Mouse (Mus musculus): ENCODE data around the gene Sirpa. TPM values are rescaled to one million over a fixed set of nuclear protein-coding genes. Genes with fewer than 3 reads are reported as not detected.

The Sirpa gene
- total RNA-seq (2014; rRNA removed): 94.1 and 118 TPM in 2 replicates
- 41.4 and 61.8 TPM in 2 replicates for polyA plus RNA-seq (2015; fragmentation: Nextera tagmentation; extraction: Ambion mirVana)

DNA sequence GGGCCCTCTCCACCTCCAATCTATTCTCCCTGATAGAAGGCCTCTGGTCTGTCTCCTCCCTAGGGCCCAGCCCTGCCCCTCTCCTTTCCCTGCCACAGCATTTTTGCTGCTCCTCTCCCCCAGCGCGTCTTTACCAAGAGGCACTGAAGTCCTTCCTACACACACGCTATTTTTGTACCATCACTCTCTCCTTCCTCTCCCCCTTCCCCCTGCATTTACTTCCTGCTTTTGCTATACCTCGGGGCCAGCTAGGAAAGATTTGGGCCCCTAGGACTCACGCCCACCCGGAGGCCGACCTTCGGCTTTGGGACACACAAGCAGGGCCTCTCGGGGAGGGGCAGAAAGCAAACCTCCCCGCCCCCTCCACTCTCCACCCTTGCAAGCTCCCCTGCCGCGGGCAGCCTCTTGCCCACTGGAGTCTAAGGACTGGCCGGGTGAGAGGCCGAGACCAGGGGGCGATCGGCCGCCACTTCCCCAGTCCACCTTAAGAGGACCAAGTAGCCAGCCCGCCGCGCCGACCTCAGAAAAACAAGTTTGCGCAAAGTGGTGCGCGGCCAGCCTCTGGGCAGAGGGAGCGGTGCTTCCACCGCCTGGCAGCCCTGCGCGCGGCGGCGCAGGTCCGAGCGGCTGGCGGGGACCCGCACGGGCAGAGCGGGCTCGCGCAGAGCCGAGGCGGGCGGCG, at the start of gene Sirpa:
Sirpa (plus strand) TSS at position 377 of the 682 bp plus-strand sequence.
- ATAC-seq (peak; percentile 88), DNase-seq (no peak)
- H3K4me2 ChIP-seq (ENCODE audit: low read depth): peak within 1 kb of the TSS; percentile 96
- H3K9ac ChIP-seq: peak within 1 kb of the TSS; percentile 87
- H3K4me3 ChIP-seq (ENCODE audit: low read depth, low read length): peak within 1 kb of the TSS; percentile 78
- H3K4me1 ChIP-seq (ENCODE audit: insufficient read depth): peaks cover 14% of the 10 kb centered on the region; the same call in 1 of the 2 replicates
- peak within 1 kb of the TSS; percentile 87 for H3K27ac ChIP-seq (ENCODE audit: low read depth, low read length)
- WGBS: 2% methylated on average over 43 of the region's 43 CpGs
- H3K27me3 ChIP-seq (ENCODE audit: insufficient read depth, low read length): no peaks in the 10 kb centered on the region
- TF ChIP-seq CTCF (IDR thresholded peaks at IDR 0.05; ENCODE audit: low read depth): 0 out of 2 replicates have a peak, but pooled peaks have one; percentile 21
- no peaks in the 10 kb centered on the region for H3K36me3 ChIP-seq (ENCODE audit: insufficient read depth)
- H3K9me3 ChIP-seq (ENCODE audit: low read length): no peaks in the 10 kb centered on the region

DNA sequence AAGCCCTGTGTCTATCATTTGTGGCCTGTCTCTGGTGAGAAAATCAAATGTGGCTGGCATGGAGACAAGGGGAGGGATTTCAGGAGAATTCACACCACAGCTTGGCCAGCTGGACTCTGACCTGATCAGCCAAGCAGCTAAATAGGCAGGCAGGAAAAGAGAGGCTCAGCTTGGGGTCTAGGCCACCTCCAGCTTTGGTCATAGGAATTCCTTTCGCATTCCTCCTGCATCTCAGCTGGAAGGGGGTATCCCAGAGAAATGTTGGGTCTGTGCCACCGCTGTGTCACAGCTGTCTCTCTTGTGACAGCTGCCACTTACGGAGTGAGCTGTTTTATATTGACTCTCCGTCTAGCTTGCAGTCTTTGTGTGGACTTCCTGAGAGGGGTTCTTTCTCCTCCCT, 48.2 kb upstream of the Sirpa start:
- no peak overlapping the region for H3K9ac ChIP-seq
- no peaks in the 10 kb centered on the region for H3K27me3 ChIP-seq (ENCODE audit: insufficient read depth, low read length)
- H3K4me2 ChIP-seq (ENCODE audit: low read depth): no peak overlapping the region
- no peak for TF ChIP-seq CTCF (IDR thresholded peaks at IDR 0.05; ENCODE audit: low read depth)
- H3K4me3 ChIP-seq (ENCODE audit: low read depth, low read length): no peak overlapping the region
- peak; percentile 24 for DNase-seq
- H3K27ac ChIP-seq (ENCODE audit: low read depth, low read length): no peak overlapping the region
- H3K9me3 ChIP-seq (ENCODE audit: low read length): no peaks in the 10 kb centered on the region
- ATAC-seq: no peak
- no peaks in the 10 kb centered on the region for H3K4me1 ChIP-seq (ENCODE audit: insufficient read depth)
- no peaks in the 10 kb centered on the region for H3K36me3 ChIP-seq (ENCODE audit: insufficient read depth)
- WGBS: 20% methylated on average over 4 of the region's 4 CpGs

DNA sequence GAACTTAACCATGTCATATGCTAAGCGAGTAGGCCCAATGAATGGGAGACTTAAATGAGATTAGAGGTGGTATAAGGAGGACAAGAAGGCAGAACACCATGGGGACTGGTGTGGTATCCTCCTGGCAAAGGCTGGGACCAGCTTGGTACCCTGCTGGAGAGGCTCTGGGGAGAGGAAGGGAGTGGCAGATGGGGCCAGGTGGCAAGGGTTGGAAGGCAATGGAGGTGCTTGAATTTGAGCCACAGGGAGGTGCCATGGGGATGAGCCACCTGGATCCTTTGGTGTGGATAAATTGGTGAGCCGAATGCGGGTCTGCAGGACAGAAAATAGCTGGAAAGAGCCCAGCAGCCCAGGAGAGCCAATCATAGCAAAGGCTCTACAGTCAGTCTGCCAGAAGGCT, 47.7 kb upstream of the Sirpa start:
- Histone ChIP-seq H3K36me3 (ENCODE audit: insufficient read depth) (no peaks in the 10 kb centered on the region), H3K9ac (no peak overlapping the region), H3K4me2 (ENCODE audit: low read depth) (no peak overlapping the region), H3K27ac (ENCODE audit: low read depth, low read length) (no peak overlapping the region), H3K9me3 (ENCODE audit: low read length) (no peaks in the 10 kb centered on the region), H3K4me1 (ENCODE audit: insufficient read depth) (no peaks in the 10 kb centered on the region), H3K27me3 (ENCODE audit: insufficient read depth, low read length) (no peaks in the 10 kb centered on the region), H3K4me3 (ENCODE audit: low read depth, low read length) (no peak overlapping the region)
- ATAC-seq (no peak), DNase-seq (no peak)
- no peak for TF ChIP-seq CTCF (IDR thresholded peaks at IDR 0.05; ENCODE audit: low read depth)
- 37% methylated on average over 3 of the region's 3 CpGs for WGBS

- ATAC-seq (no peak), DNase-seq (no peak)
- H3K36me3 ChIP-seq (ENCODE audit: insufficient read depth): no peaks in the 10 kb centered on the region
- no peak for TF ChIP-seq CTCF (IDR thresholded peaks at IDR 0.05; ENCODE audit: low read depth)
- no peak overlapping the region for H3K27ac ChIP-seq (ENCODE audit: low read depth, low read length)
- WGBS: 66% methylated on average over 7 of the region's 7 CpGs
- H3K27me3 ChIP-seq (ENCODE audit: insufficient read depth, low read length): no peaks in the 10 kb centered on the region
- H3K4me3 ChIP-seq (ENCODE audit: low read depth, low read length): no peak overlapping the region
- H3K9me3 ChIP-seq (ENCODE audit: low read length): no peaks in the 10 kb centered on the region
- no peaks in the 10 kb centered on the region for H3K4me1 ChIP-seq (ENCODE audit: insufficient read depth)
- no peak overlapping the region for H3K9ac ChIP-seq
- H3K4me2 ChIP-seq (ENCODE audit: low read depth): no peak overlapping the region
Measured at GRCm38 (mm10) chr2:129545596-129545995, 47.0 kb upstream of the Sirpa start.

- 61% methylated on average over 3 of the region's 3 CpGs for WGBS
- no peak for TF ChIP-seq CTCF (IDR thresholded peaks at IDR 0.05; ENCODE audit: low read depth)
- no peaks in the 10 kb centered on the region for H3K4me1 ChIP-seq (ENCODE audit: insufficient read depth)
- no peaks in the 10 kb centered on the region for H3K27me3 ChIP-seq (ENCODE audit: insufficient read depth, low read length)
- H3K4me3 ChIP-seq (ENCODE audit: low read depth, low read length): no peak overlapping the region
- H3K9me3 ChIP-seq (ENCODE audit: low read length): no peaks in the 10 kb centered on the region
- no peak overlapping the region for H3K9ac ChIP-seq
- H3K36me3 ChIP-seq (ENCODE audit: insufficient read depth): no peaks in the 10 kb centered on the region
- no peak overlapping the region for H3K4me2 ChIP-seq (ENCODE audit: low read depth)
- ATAC-seq: no peak
- H3K27ac ChIP-seq (ENCODE audit: low read depth, low read length): no peak overlapping the region
- DNase-seq: no peak
Measured at GRCm38 (mm10) chr2:129546772-129547171, 45.9 kb upstream of the Sirpa start.

DNA sequence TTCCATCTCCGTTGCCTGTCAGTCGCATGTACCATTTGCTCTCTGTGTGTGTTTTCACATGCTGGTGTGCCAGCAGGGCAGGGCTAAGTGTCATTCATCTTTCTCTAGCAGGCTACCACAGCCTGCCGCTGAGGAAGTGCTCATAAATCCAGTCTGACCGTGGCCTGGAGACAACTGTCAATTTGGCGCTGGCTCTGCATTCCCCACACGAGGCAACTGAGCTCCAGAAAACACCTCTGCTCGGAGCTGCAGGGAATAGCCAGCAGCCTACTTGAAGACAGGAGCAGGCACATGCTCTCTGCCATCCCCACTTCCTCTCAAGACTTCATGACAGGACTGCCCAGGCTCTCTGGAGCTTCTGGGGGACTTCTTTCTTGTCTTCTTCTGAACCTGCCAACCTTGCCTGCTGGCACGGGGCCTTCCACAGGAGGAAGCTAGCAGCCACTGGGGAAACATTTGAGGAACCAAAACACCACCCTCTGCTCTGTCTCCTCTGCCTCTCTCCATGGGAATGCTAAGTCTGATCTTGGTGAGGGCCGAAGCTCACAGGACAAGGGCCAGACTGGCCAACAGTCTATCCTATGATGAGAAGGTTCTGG, 43.0 kb upstream of the Sirpa start:
- Histone ChIP-seq H3K36me3 (ENCODE audit: insufficient read depth) (no peaks in the 10 kb centered on the region), H3K9me3 (ENCODE audit: low read length) (no peaks in the 10 kb centered on the region), H3K4me1 (ENCODE audit: insufficient read depth) (no peaks in the 10 kb centered on the region), H3K4me3 (ENCODE audit: low read depth, low read length) (no peak overlapping the region), H3K9ac (no peak overlapping the region), H3K27ac (ENCODE audit: low read depth, low read length) (no peak overlapping the region), H3K27me3 (ENCODE audit: insufficient read depth, low read length) (no peaks in the 10 kb centered on the region), H3K4me2 (ENCODE audit: low read depth) (no peak overlapping the region)
- no peak for TF ChIP-seq CTCF (IDR thresholded peaks at IDR 0.05; ENCODE audit: low read depth)
- 67% methylated on average over 9 of the region's 9 CpGs for WGBS
- no peak for DNase-seq
- ATAC-seq: no peak

DNA sequence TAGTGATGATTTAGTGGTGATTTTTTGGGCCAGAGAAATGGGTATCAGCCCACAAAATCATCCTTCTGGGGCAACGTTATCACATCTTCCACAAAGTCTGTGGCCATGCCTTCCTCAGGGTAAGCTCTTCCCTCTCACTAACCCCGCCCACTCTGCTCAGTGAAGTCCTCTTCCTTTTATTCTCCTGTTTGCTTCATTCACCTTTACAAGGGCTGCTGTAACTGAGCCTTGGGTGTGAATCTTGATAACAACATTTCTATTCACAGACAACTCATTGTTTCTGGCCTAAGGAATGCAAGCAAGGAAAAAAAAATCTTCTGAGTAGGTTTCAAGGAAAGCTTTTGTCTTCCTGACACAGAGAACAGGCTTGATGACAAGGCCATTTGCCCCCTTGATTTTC, 41.9 kb upstream of the Sirpa start:
- H3K9me3 ChIP-seq (ENCODE audit: low read length): no peaks in the 10 kb centered on the region
- no peak overlapping the region for H3K27ac ChIP-seq (ENCODE audit: low read depth, low read length)
- no peak for TF ChIP-seq CTCF (IDR thresholded peaks at IDR 0.05; ENCODE audit: low read depth)
- no peaks in the 10 kb centered on the region for H3K27me3 ChIP-seq (ENCODE audit: insufficient read depth, low read length)
- H3K4me1 ChIP-seq (ENCODE audit: insufficient read depth): no peaks in the 10 kb centered on the region
- 69% methylated on average over 2 of the region's 2 CpGs for WGBS
- no peak overlapping the region for H3K4me2 ChIP-seq (ENCODE audit: low read depth)
- H3K4me3 ChIP-seq (ENCODE audit: low read depth, low read length): no peak overlapping the region
- no peaks in the 10 kb centered on the region for H3K36me3 ChIP-seq (ENCODE audit: insufficient read depth)
- ATAC-seq (no peak), DNase-seq (no peak)
- H3K9ac ChIP-seq: no peak overlapping the region

All from forebrain, postnatal 0 days (tissue).